Mouse (Mus musculus) testis, postnatal 14 days (tissue): ENCODE data around the gene Cd59a.
"Not testable (repeated sequence)": the region's sequence is repeated elsewhere in the genome, so short reads cannot be mapped to it uniquely, and the experiment has no call there.

Source experiments
- DNase-seq: peaks from one replicate; pipeline ENCODE4 v3.0.0; 2021; ENCODE audit warnings: low spot score

Gene Cd59a

GRCm38 (mm10) chr2:104109021-104109420 is 13.4 kb downstream of the Cd59a start:
- DNase-seq, result not testable (repeated sequence)

GRCm38 (mm10) chr2:104109528-104109927 is 13.9 kb downstream of the Cd59a start:
- DNase-seq, result no peak

DNA sequence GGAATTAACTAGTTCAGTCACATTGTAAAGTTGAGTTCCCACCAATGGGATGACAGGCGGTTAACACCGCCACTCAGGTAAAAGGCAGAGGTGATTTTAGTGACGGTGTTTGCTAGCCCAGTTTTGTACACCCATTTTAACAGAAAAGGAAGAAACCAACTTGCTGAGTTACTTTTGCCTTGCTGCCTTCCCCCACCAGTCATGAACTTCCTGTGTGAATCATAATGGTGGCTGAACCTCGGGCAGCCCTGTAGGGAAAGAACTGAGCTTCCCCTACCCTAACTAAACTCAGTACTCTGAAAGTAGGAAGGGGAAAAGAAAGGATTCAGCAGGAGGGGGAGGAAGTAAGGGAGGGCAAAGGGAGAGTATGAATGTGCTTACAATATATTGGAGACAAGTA is 14.4 kb downstream of the Cd59a start:
- no peak for DNase-seq

GRCm38 (mm10) chr2:104111170-104111797 is 15.7 kb downstream of the Cd59a start:
- DNase-seq, result not testable (repeated sequence)

- DNase-seq, result not testable (repeated sequence)
Observed at GRCm38 (mm10) chr2:104113563-104113962, 18.0 kb downstream of the Cd59a start.

- no peak for DNase-seq
Observed at GRCm38 (mm10) chr2:104114898-104115297, 19.3 kb downstream of the Cd59a start.

DNA sequence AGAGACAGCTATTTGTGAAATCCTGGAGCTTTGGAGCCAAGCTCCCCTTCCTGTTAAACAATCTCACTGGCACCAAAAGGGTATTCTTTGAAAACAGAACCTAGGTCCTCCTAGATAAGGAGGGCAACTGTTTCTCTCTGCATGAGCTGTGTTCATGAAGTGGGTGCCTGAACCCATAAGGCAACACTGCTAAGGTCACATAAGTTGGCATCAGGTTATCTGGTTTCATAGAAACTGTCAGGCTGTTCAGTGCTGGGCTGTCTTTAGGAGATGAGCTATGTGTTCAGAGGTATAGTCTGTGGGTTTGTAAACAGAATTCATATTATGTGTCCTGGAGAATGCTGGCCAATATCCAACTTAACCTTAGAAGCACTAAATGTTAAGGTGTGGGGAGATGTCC is 21.6 kb downstream of the Cd59a start:
- not testable (repeated sequence) for DNase-seq

DNA sequence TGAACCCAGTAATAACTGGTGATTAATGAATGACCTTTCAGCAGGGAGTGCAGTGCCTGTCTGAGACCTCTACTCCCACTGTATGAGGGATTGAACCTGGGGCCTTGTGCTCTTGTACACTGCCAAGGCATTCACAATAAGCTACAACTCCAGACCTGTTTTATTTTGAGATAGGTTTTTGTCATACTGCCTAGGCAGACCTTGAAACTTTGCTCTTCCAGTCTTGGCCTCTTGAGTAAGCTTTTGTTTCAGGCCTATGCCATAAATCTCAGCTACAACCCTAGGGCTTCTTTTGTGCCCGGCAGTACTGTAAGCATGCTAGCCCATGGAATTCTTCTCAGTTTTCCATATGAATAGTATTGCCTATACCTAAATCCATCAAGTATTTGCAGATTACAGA is 23.5 kb downstream of the Cd59a start:
- no peak for DNase-seq

DNA sequence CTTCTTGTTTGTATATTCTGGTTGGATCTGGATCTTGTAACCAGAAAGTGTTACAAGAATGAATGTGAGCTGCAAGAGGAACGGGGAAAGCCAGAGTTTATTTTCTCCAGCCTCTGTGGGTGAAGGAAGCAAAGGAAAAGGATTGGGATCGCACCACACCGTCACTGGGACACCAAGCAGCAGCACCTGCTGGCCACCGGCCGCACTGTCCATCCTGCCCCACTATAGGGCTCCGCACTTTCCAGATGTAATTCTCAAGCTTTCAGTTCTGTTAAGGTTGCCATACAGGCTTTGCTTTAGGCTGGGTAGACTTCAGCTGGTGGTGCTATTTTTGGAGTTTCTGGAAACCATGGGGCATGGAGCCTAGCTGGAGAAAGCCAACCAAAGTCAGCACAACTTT is 24.7 kb downstream of the Cd59a start:
- DNase-seq, result no peak

DNA sequence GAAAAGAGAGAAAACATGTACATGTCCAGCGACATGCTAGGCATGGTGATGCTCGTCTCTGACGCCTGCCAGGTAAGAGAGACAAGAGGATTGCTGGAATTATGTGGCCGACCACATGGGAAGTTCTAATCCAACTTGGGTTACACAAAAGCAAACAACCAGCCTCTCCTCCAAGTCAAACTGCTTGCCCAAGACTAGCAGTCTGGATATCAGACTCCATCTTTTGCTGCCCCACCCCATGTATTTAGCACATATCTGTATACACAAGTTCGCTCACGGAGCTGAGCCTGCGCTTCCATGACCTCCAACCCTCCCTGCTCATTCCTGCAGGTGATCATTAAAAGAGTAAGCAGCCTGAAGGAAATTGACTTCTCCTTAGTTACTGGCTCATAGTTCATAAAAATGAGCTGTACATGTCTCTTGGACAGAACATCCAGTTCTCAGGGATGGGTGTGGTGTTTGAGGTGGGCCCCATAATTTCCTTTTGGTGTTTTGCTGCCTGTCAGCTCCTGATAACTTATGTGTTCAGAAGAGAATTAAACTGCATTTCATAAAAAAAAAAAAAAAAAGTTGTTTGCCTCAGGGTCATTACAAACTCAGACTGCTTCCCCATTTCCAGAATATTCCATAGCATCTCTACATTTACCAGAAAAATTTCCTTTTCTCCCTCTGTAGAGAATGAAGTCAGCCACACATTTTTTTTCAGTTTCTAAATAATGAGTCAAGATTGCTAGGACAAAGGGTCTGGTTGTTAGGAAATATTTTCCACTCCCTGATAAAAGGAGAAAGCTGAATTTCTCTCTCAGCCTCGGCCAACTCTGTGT is 26.3 kb downstream of the Cd59a start:
- no peak for DNase-seq

DNA sequence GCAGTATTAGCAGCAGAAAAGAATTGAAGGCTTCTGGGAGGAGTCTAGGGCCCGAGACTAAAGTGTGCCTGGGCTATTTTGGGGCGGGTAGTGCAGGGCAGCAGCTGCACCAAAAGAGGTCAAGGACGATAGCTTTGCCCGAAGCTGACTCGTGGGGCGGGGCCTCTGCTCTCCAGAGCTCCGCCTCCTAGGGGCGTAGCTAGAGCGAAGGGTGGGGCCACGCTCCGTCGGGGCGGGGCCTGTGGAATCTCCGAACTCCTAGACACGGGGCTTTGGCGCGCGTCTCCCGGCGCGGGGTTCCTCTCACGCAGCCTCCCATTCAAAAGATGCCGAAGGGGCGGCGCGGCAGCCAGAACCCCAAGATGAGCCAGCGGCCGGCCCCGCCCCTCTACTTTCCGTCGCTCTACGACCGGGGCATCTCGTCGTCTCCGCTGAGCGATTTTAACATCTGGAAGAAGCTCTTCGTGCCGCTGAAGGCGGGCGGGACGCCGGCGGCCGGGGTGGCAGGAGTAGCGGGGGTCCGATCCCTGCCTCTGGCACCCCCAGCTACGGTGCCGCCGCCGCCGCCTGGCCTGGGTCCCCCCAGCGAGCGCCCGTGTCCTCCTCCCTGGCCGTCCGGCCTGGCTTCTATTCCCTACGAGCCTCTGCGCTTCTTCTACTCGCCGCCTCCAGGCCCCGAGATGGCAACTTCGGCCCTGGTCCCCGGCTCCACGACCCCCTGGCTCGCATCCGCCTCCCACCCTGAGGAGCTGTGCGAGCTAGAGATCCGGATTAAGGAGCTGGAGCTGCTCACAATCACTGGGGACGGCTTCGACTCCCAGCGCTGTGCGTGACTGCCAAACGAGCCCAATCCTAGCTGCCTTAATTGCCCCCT is 27.1 kb downstream of the Cd59a start, which contains the start of gene A930018P22Rik:
Gene A930018P22Rik (plus strand): TSS at position 265 of the 874 bp plus-strand sequence.
- peak; percentile 93 for DNase-seq

- no peak for DNase-seq
Observed at GRCm38 (mm10) chr2:104123540-104123939, 27.9 kb downstream of the Cd59a start.

DNA sequence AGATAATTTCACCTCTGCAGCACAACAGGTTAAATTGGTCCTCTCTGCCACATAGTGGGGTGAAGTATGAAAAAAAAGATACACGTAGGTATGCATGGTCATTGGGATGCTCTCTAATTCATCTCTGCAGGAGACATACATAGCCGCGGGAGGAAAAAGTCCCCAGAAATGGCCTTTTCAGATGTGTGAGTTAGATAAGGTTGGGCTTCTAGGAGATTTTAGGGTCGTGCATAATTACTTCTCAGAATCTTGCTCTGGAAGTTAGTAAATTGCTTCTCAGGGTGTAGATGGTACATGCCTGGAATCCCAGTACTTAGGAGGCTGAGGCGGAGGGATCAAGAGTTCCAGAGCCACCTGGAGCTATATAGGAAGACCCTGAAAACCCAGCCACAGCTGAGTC is 28.5 kb downstream of the Cd59a start:
- DNase-seq, result no peak

- no peak for DNase-seq
Observed at GRCm38 (mm10) chr2:104128803-104129531, 33.4 kb downstream of the Cd59a start.

DNA sequence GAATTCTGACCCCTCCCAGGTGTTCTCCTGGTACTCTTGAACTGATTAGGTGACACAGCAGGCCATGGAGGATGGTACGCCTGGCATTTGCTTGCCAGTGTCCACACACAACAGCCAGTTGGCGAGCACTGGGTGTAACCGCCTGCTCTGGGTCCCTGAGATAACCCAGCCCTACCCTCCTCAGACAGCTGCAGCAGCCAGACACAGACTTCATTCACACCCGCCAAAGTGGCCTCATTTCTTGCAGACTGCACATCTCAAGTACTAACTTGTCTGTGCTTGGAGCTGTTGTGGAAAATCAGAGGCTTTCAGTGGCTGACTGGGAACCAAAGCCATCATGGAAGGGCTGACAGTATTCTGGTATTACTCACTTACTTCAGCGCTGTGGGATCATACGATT is 34.6 kb downstream of the Cd59a start:
- DNase-seq, result no peak

DNA sequence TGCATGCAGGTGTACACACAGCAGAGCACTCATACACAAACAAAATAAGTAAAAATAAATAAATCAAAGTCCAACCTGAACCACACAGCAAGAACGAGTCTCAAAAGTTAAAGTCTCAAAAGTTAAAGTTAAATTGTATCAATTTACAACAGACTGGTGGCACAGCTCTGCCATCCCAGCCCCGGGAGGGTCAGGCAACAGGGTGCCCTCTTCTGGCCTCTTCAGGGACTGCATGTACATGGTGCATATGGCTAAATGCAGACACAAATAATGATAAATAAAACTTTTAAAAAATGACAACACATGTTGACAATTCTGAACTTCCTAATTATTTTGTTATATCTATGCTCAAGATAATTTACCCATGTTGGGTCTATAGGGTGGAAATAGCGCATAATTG is 35.4 kb downstream of the Cd59a start:
- DNase-seq, result peak; percentile 43

DNA sequence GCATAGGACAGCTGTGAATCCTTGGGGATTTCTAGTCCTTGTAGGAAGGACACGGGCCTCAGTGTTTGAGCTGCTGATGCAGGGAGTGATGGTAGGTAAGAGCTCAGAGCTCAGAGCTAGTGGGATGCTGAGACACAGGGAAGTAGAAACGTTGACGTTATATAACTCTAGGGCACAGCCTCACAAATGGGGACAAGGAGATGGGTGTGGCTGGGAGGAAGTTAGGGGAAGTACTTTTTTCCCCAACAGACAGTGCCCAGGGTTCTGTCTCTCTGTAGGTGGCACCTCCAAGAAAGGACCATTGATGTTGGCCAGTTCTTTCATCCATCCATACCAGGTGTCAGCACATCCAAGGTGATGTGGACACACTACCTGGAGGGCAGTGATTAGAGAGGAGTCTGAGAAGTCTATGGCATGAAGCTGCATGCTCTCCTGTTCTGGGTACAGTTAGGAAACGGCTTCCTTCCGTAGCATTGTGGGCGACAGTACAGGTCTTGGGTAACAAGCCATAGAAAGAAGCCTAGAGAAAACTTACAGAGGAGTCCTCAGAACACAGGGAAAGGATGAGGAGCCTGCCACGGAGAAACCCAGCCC is 36.8 kb downstream of the Cd59a start:
- DNase-seq, result no peak

DNA sequence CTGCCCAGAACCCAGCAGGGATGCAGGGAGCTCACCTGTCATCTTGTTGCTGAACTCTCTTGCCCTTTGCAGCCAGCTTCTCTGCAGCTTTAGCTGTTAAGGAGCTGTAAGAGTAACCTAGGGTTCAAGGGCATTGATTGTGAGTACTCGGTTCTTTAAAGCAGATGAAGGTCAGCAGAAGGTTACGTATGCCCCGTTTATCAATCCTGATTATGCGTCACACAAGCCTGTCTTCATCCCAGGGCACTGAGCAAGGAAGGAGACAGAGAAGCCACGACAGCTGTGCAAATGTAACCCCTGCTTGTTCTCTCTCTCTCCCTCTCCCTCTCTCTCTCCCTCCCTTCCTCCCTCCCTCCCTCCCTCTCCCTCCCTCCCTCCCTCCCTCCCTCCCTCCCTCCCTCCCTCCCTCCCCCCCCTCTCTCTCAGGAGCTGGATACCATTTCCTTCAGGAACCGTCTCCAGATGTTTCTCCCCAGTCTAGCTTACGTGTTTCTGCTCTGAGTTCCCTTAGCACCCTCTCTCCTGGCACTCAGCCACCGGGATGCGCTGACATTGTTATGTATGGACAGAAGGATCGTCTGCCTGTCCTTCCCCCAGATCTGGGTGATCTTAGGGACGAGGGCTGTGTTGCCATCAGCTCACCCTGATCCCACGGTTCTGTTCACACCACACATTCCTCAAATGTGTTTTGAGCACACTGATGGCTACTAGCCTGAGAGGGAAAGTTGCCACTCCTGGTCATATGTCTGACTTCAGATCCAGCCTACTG is 37.6 kb downstream of the Cd59a start:
- no peak for DNase-seq

DNA sequence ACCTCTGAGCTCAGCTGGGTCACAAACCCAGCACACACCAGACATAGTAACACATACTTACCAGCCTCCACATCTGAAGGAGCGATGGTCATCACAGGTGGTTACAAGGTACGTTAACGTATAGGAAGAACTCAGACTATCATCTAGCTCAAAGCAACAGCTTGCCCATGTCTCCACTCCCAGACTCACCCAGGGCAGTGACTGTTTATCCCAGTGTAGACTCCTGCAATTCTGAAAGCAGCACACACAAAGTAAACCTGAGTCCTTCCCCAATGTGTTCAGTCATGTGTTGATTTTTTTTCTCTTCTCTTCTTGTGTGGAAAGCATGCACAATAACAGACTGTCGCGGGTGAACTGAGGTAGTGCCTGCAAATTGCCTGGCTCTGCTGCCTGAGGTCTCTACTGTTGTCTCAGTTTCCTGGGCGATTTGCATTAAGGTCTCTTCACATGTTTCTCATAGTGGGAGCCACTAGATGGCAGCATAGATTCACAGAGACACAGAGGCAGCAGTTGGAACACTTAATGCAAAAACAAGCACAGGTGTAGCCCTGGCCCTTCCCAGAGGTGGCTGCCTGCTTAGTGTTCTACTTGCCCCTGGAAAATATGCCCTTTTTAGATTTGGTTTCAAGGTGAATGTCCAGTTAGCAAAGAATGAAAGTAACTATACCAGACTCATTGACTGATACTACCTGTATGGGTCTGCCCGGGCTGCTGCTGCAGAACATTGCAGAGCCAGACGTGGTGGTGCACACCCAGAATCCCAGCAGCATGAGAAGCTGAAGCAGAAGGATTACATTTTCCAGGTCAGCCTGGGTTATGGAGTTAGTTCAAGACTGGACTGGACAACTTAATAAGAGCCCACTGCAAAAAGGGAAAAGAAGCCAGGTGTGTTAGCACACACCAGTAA is 38.8 kb downstream of the Cd59a start:
- peak; percentile 49 for DNase-seq

DNA sequence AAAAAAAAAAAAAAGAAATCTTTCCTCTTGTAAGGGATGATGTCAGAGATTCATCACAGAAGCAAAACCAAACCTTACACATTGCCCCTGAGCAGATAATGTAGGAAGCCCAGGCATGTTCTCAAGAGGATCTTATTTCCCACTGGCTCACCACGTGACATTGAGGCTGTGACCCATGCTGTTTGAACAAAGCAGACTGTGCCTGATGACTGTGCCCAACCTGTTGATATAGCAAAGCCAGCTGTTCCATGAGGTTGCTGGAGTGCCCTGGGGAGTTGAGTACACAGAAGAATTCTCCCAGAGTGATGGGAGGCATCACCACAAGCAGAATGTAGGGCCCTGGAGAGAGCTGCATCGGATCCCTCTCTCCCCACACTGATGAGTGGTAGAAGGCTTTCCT is 40.3 kb downstream of the Cd59a start:
- DNase-seq, result no peak
